Mouse (Mus musculus): ENCODE measurements at regions not wholly inside any gene's neighbourhood (a gene's known extent, or its start where the extent isn't known, plus 50 kb on each side); places are given as distances from the start of the nearest gene placed in this dataset.

DNA sequence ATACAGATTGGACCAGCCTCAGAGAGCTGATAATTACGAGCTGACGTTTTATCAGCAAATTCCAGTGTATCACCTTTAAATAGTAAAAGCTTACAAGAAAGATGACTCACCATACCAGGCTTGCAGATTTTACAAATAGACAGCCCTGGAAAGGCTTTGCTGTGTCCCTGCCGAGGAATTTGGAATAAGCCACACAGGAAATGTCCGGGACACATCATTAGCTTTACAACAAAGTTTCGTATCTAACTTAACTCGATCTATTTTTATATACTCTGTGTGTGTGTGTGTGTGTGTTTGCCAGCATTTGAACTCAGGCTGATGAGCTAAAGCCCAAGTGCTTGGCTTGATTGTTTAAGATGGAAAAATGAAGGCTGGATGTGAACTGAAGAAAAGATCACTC lies 69.8 kb upstream of the Plekha5 start:
- no peaks in the 10 kb centered on the region for H3K27me3 ChIP-seq (ENCODE audit: control insufficient read depth, insufficient read depth, low read length, poor library complexity, severe bottlenecking)
- no peaks in the 10 kb centered on the region for H3K36me3 ChIP-seq (ENCODE audit: control insufficient read depth, insufficient read depth, low read length, poor library complexity, severe bottlenecking)
- H3K4me1 ChIP-seq (ENCODE audit: control insufficient read depth, insufficient read depth, low read length): peaks cover 1% of the 10 kb centered on the region
- H3K27ac ChIP-seq (ENCODE audit: insufficient read depth, low read length): no peak overlapping the region
- no peak overlapping the region for H3K4me3 ChIP-seq (ENCODE audit: low read depth, low read length)
- H3K9me3 ChIP-seq (replicated peaks; ENCODE audit: control insufficient read depth, insufficient read depth, low read length, poor library complexity, severe bottlenecking): no peaks in the 10 kb centered on the region
- H3K9ac ChIP-seq (ENCODE audit: low read depth, poor library complexity, severe bottlenecking): no peak overlapping the region
- TF ChIP-seq CTCF (IDR thresholded peaks at IDR 0.05; ENCODE audit: low read depth, low read length) (no peak), EP300 (IDR thresholded peaks at IDR 0.05; ENCODE audit: insufficient read depth, low read depth, low read length) (no peak)

DNA sequence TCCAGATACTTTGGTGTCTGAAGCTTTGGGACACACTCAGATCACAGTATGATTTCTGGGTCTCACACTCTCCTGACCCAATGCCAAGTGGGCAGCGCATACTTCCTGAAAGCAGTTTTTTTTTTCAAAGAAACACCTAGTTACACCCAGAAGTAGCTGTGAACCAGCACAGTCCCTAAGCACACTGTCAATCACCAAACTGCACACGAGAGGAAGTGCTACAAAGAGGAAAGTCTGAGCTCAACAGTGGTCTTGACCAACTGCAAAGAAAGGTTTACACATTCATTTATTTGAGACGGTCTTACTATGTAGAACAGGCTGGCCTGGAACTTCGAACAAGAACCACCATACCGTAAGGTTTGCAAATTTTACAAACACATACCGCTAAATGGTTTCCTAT lies 70.2 kb upstream of the Plekha5 start:
- TF ChIP-seq CTCF (IDR thresholded peaks at IDR 0.05; ENCODE audit: low read depth, low read length) (no peak), POLR2A (IDR thresholded peaks at IDR 0.05; ENCODE audit: insufficient read depth, low read length) (no peak), EP300 (IDR thresholded peaks at IDR 0.05; ENCODE audit: insufficient read depth, low read depth, low read length) (no peak)
- Histone ChIP-seq H3K4me1 (ENCODE audit: control insufficient read depth, insufficient read depth, low read length) (peaks cover 1% of the 10 kb centered on the region), H3K9ac (ENCODE audit: low read depth, poor library complexity, severe bottlenecking) (no peak overlapping the region), H3K27me3 (ENCODE audit: control insufficient read depth, insufficient read depth, low read length, poor library complexity, severe bottlenecking) (no peaks in the 10 kb centered on the region), H3K36me3 (ENCODE audit: control insufficient read depth, insufficient read depth, low read length, poor library complexity, severe bottlenecking) (no peaks in the 10 kb centered on the region), H3K4me3 (ENCODE audit: low read depth, low read length) (no peak overlapping the region), H3K9me3 (replicated peaks; ENCODE audit: control insufficient read depth, insufficient read depth, low read length, poor library complexity, severe bottlenecking) (no peaks in the 10 kb centered on the region), H3K27ac (ENCODE audit: insufficient read depth, low read length) (no peak overlapping the region)

DNA sequence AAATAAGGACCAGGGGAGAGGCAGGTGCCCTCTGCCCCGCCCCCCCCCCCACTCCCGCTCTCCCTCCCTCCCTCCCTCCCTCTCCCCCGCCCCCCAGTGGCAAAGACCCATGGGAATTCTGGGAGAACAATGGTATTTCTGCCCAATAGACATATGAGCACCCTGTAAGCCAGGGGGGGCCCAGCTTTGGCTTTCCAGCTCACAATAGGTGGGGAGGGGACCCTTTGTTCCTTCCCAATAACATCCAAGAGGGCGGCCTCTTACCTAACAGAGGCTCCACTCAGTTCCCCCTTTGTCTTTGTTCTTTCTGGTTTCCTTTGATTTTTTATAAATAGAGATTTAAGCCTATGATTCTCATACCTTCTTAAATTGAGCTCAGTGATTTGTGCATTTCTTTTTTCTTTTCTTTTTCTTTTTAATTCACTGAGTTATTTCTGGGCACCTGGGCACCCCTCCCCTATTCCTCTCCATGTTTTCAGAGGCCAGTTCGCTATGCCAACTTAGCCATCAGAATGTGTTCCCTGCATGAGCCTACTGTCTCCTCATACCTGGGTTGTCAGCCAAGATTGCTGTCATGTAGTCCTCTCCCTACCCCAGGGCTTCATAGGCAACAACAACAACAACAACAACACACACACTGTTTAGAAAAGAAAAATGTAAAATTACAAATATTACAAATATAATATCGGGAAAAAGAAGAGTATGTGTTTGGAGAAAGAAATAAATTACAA lies 72.3 kb upstream of the Plekha5 start:
- Histone ChIP-seq H3K36me3 (ENCODE audit: control insufficient read depth, insufficient read depth, low read length, poor library complexity, severe bottlenecking) (no peaks in the 10 kb centered on the region), H3K4me3 (ENCODE audit: low read depth, low read length) (no peak overlapping the region), H3K27ac (ENCODE audit: insufficient read depth, low read length) (no peak overlapping the region), H3K27me3 (ENCODE audit: control insufficient read depth, insufficient read depth, low read length, poor library complexity, severe bottlenecking) (no peaks in the 10 kb centered on the region), H3K4me1 (ENCODE audit: control insufficient read depth, insufficient read depth, low read length) (peaks cover 1% of the 10 kb centered on the region), H3K9ac (ENCODE audit: low read depth, poor library complexity, severe bottlenecking) (no peak overlapping the region), H3K9me3 (replicated peaks; ENCODE audit: control insufficient read depth, insufficient read depth, low read length, poor library complexity, severe bottlenecking) (no peaks in the 10 kb centered on the region)
- TF ChIP-seq CTCF (IDR thresholded peaks at IDR 0.05; ENCODE audit: low read depth, low read length): no peak

DNA sequence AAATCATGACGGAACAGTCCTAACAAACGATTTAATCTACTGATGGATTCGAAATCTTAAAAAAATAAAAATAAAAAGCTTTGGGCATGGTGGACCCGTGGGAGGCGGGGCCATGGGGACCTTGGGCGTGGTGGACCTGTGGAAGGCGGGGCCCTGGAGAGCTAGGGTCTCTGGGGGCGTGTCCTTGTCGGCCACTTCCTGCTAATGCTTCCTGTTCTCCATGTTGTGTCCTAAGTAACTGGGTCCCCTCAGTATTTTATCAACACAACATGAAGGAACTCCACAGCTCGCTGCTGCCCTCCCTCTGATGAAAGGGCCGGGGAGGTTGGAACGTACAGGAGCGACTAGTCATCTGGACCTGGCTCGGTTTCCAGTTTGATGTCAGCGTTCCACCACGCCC lies 75.3 kb upstream of the Plekha5 start:
- peaks cover 1% of the 10 kb centered on the region for H3K4me1 ChIP-seq (ENCODE audit: control insufficient read depth, insufficient read depth, low read length)
- TF ChIP-seq EP300 (IDR thresholded peaks at IDR 0.05; ENCODE audit: insufficient read depth, low read depth, low read length) (no peak), CTCF (IDR thresholded peaks at IDR 0.05; ENCODE audit: low read depth, low read length) (no peak), POLR2A (IDR thresholded peaks at IDR 0.05; ENCODE audit: insufficient read depth, low read length) (no peak)
- H3K27ac ChIP-seq (ENCODE audit: insufficient read depth, low read length): no peak overlapping the region; the same call in 1 of the 2 replicates
- H3K36me3 ChIP-seq (ENCODE audit: control insufficient read depth, insufficient read depth, low read length, poor library complexity, severe bottlenecking): no peaks in the 10 kb centered on the region
- no peak overlapping the region for H3K9ac ChIP-seq (ENCODE audit: low read depth, poor library complexity, severe bottlenecking)
- no peaks in the 10 kb centered on the region for H3K9me3 ChIP-seq (replicated peaks; ENCODE audit: control insufficient read depth, insufficient read depth, low read length, poor library complexity, severe bottlenecking)
- H3K4me3 ChIP-seq (ENCODE audit: low read depth, low read length): peak overlapping the region; percentile 66
- no peaks in the 10 kb centered on the region for H3K27me3 ChIP-seq (ENCODE audit: control insufficient read depth, insufficient read depth, low read length, poor library complexity, severe bottlenecking)

DNA sequence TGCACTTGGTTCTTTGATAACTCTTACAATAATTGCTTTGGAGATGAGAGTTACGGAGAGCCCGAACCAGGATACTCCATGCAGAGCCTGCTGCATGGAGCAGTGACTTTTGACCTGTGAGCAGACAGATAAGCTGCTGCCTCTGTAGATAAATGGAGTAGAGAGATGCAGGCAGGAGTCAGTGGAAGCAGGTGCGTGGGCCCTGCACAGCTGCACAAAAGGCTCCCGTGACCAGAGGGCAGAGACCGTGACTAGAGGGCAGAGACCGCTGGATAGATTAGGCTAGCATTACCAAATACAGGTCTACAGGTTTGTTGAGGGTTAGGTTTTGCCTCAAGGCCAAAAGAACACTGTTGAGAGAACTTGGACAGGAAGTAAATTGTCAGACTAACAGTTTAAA lies 76.9 kb upstream of the Plekha5 start:
- Histone ChIP-seq H3K4me3 (ENCODE audit: low read depth, low read length) (no peak overlapping the region), H3K27me3 (ENCODE audit: control insufficient read depth, insufficient read depth, low read length, poor library complexity, severe bottlenecking) (no peaks in the 10 kb centered on the region), H3K9me3 (replicated peaks; ENCODE audit: control insufficient read depth, insufficient read depth, low read length, poor library complexity, severe bottlenecking) (no peaks in the 10 kb centered on the region), H3K9ac (ENCODE audit: low read depth, poor library complexity, severe bottlenecking) (no peak overlapping the region), H3K36me3 (ENCODE audit: control insufficient read depth, insufficient read depth, low read length, poor library complexity, severe bottlenecking) (no peaks in the 10 kb centered on the region), H3K4me1 (ENCODE audit: control insufficient read depth, insufficient read depth, low read length) (peaks cover 1% of the 10 kb centered on the region), H3K27ac (ENCODE audit: insufficient read depth, low read length) (no peak overlapping the region)
- no peak for TF ChIP-seq EP300 (IDR thresholded peaks at IDR 0.05; ENCODE audit: insufficient read depth, low read depth, low read length)

DNA sequence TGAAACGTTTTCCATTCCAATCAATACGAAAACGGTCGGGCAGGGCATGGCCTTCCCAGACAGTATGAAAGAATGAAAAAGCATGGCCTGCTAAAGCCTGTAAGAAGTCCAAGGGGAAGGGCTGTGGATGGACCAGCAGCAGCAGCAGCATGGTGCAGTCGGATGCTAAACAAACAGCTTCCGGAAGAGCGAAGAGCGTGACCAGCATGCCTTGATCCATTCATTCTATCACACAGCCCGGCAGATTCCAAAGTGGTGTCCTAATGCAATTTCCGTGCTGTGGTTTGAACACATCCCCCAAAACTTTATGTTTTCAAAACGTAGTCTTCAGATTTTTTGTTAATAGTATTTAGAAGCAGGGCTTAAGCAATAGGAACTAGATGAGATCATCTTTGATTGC lies 80.2 kb upstream of the Plekha5 start:
- Histone ChIP-seq H3K27ac (ENCODE audit: insufficient read depth, low read length) (no peak overlapping the region), H3K9ac (ENCODE audit: low read depth, poor library complexity, severe bottlenecking) (no peak overlapping the region), H3K27me3 (ENCODE audit: control insufficient read depth, insufficient read depth, low read length, poor library complexity, severe bottlenecking) (no peaks in the 10 kb centered on the region), H3K4me3 (ENCODE audit: low read depth, low read length) (no peak overlapping the region), H3K9me3 (replicated peaks; ENCODE audit: control insufficient read depth, insufficient read depth, low read length, poor library complexity, severe bottlenecking) (no peaks in the 10 kb centered on the region), H3K36me3 (ENCODE audit: control insufficient read depth, insufficient read depth, low read length, poor library complexity, severe bottlenecking) (no peaks in the 10 kb centered on the region), H3K4me1 (ENCODE audit: control insufficient read depth, insufficient read depth, low read length) (peaks cover 6% of the 10 kb centered on the region)
- TF ChIP-seq CTCF (IDR thresholded peaks at IDR 0.05; ENCODE audit: low read depth, low read length): no peak
- TF ChIP-seq POLR2A (IDR thresholded peaks at IDR 0.05; ENCODE audit: insufficient read depth, low read length): no peak
- no peak for TF ChIP-seq EP300 (IDR thresholded peaks at IDR 0.05; ENCODE audit: insufficient read depth, low read depth, low read length)

Measured in ES-Bruce4 (cell line).